Mouse (Mus musculus) gastrocnemius, postnatal 14 days (tissue): ENCODE data around the gene Phf3. TPM values are rescaled to one million over a fixed set of nuclear protein-coding genes. Genes with fewer than 3 reads are reported as not detected.
"Not testable (repeated sequence)": the region's sequence is repeated elsewhere in the genome, so short reads cannot be mapped to it uniquely, and the experiment has no call there.

Source experiments
- DNase-seq: peaks from one replicate; pipeline ENCODE4 v3.0.0; 2021; ENCODE audit warnings: mixed read lengths
- intact Hi-C: fragments of 180-260 bp; cut with DNase I; formaldehyde crosslinking; loops from one replicate; pipeline ENCODE4 v1.15.1; 2025; ENCODE audit warnings: low total_unique reads
- long read RNA-seq, 2 experiments: library from polyadenylated mRNA; stranded (forward); transcript quantifications; one replicate each; pipeline ENCODE4 v2.0.0; 2021
- total RNA-seq, 2 experiments: library from RNA; stranded (reverse); gene quantifications; 2 replicates each; pipeline ENCODE4 v1.2.3; 2021

The Phf3 gene
- total RNA-seq: 10 to 100 TPM; 27.2 to 29.1 TPM
- long read RNA-seq, experiment 1, full-length matches to known transcripts: 2 of 12 reads
- long read RNA-seq, experiment 1, partial matches to known transcripts: 2 of 12 reads
- long read RNA-seq, experiment 1, other reads (novel, unspliced or antisense): 8 of 12 reads
- long read RNA-seq, experiment 2, partial matches to known transcripts: 3 of 6 reads
- long read RNA-seq, experiment 2, other reads (novel, unspliced or antisense): 3 of 6 reads

GRCm38 (mm10) chr1:30873541-30874260 lies at the start of gene Phf3:
Gene Phf3, minus strand, starts transcription at chr1:30873921.
- DNase-seq: peak; percentile 91
- intact Hi-C loops: no loop called here

DNA sequence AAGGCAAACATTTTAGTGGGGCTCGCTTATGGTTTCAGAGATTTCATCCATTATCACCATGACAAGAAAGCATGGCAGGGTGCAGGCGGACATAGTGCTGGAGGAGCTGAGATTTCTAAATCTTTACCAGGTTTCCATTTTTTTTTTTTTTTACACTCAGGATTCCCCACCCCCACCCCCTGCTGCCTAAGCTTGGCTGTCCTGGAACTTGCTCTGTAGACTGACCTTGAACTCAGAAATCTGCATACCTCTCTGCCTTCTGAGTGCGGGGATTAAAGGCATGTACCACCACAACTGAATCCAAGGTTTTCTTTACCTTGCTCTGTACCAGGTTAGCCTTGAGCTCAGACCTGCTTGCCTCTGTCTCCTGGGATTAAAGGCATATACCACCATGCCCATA lies 48.5 kb upstream of the Phf3 start:
- intact Hi-C loops: loop anchor here (10.0 kb wide), 1 partner anchor 233 kb away; no protein-coding TSS in a partner anchor
- DNase-seq: no peak

DNA sequence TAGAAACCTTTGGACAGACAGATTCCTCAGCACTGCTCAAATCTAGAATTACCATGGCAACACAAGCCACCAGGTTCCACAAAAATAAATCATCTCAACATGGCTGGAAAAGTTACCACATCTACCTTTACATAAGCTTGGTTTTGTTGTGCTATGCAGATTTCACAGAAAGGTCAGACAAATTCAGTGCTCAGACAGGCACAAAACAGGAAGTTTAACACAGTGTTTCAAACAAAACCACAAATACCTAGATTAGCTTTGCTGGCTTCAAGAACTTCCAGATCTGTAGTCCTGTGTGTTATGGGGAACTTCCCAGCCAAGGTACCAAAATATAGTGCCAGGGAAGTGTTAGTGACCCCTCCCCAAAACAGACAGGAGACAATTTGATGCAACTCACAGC lies 47.5 kb upstream of the Phf3 start:
- intact Hi-C loops: loop anchor here (10.0 kb wide), 1 partner anchor 234 kb away; no protein-coding TSS in a partner anchor
- DNase-seq: no peak

GRCm38 (mm10) chr1:30920620-30921177 lies 47.0 kb upstream of the Phf3 start:
- intact Hi-C loops: loop anchor here (10.0 kb wide), 1 partner anchor 234 kb away; no protein-coding TSS in a partner anchor
- no peak for DNase-seq

GRCm38 (mm10) chr1:30910172-30910571 lies 36.5 kb upstream of the Phf3 start:
- intact Hi-C loops: no loop called here
- no peak for DNase-seq

- intact Hi-C loops: no loop called here
Observed at GRCm38 (mm10) chr1:30908797-30909196, 35.1 kb upstream of the Phf3 start.

GRCm38 (mm10) chr1:30903480-30904218 lies 29.9 kb upstream of the Phf3 start:
- intact Hi-C loops: no loop called here

More at GRCm38 (mm10) chr1:30908797-30909196, 35.1 kb upstream of the Phf3 start:
- DNase-seq: no peak

GRCm38 (mm10) chr1:30898691-30899090 lies 25.0 kb upstream of the Phf3 start:
- intact Hi-C loops: no loop called here
- DNase-seq: no peak

More at GRCm38 (mm10) chr1:30903480-30904218, 29.9 kb upstream of the Phf3 start:
- no peak for DNase-seq

DNA sequence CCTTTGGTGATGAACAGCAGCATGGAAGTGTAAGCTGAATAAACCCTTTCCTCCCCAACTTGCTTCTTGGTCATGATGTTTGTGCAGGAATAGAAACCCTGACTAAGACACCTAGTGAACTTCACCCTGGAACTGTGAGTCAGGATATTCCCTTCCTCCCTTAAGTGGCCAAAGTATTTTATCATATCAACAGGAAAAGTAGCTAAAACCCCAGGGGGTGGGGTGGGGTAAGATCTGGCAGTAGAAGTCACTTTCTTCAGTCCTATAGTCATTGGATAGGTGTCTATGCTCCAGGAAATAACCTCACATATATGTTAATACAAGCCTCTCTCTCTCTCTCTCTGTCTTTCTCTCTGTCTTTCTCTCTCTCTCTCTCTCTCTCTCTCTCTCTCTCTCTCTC lies 21.6 kb upstream of the Phf3 start:
- intact Hi-C loops, DNase-seq: not testable (repeated sequence)

GRCm38 (mm10) chr1:30883806-30884205 lies 10.1 kb upstream of the Phf3 start:
- DNase-seq, intact Hi-C loops: not testable (repeated sequence)

DNA sequence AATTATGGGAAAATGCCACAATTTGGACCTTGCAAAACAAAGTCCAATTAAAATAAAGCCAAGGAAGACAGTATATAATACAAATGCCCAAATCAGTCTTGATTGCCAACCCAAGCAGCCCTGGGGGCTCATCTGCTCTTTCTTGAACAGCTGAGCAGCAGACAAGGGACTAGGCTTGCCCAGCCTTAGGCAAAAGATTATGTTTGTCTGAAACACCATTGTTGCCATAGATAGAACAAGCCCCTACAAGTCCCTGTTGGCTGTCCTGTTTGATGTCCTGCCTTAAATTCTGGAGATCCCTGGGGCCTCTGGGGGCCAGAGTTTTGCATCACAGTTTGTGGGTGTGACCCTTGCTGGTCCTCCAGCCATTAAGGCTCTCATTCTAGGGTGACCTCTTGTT lies 2.0 kb upstream of the Phf3 start:
- no peak for DNase-seq
- intact Hi-C loops: loop anchor here (5.0 kb wide), 1 partner anchor 77 kb away; no protein-coding TSS in a partner anchor

- no peak for DNase-seq
- intact Hi-C loops: loop anchor here (5.0 kb wide), 1 partner anchor 78 kb away; no protein-coding TSS in a partner anchor
Observed at GRCm38 (mm10) chr1:30874261-30875131, 775 bp upstream of the Phf3 start.

DNA sequence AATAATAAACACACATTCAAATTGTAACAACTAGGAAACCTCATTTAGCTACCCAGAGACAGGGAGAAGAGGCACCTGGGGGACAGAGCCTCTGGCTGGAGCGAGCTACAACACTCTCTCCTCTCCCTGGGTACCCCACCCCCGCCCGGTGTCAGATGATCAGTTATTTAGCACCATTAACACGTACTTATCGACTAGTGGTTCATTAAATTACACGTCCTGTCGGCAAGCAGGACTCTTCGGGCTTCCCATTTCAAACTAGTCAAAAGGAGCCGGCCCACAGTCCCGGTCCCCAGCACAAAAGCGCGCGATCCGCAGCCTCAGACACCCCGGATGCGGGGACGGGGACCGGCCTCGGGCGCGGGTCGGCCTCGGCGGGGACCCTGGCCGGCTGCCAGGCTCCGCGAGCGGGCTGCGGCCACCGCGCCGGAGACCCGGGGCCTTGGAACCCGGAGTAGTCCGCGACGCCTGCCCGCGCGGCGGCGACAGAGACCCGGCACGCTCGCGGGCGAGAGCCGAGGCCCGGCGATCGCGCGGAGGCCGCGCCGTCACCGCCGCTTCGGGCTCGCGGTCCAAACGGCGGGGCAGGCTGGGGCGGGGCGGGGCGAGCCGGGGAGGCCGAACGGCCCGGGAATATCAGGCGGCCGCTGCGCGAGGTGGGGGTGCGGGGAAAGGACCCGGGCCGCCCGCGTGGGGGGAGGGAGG lies 733 bp downstream of the Phf3 start:
- intact Hi-C loops: no loop called here
- DNase-seq: peak; percentile 3

- intact Hi-C loops: no loop called here
- DNase-seq: no peak
Observed at GRCm38 (mm10) chr1:30867786-30868185, 5.9 kb downstream of the Phf3 start.

- intact Hi-C loops: no loop called here
- no peak for DNase-seq
Observed at GRCm38 (mm10) chr1:30852518-30852917, 21.2 kb downstream of the Phf3 start.

- intact Hi-C loops: no loop called here
Observed at GRCm38 (mm10) chr1:30851920-30852319, 21.8 kb downstream of the Phf3 start.

GRCm38 (mm10) chr1:30850906-30851305 lies 22.8 kb downstream of the Phf3 start:
- intact Hi-C loops: no loop called here
- DNase-seq: no peak

More at GRCm38 (mm10) chr1:30851920-30852319, 21.8 kb downstream of the Phf3 start:
- DNase-seq: no peak

- intact Hi-C loops: no loop called here
- DNase-seq: no peak
Observed at GRCm38 (mm10) chr1:30849955-30850354, 23.8 kb downstream of the Phf3 start.
